Mouse (Mus musculus): Measurements from ENCODE around the gene Arhgef11.

The Arhgef11 gene

GRCm38 (mm10) chr3:87761408-87762375 lies 144.3 kb downstream of the Arhgef11 start:
- no peak for DNase-seq (ENCODE audit: inconsistent ontology term)

- no peak for DNase-seq (ENCODE audit: inconsistent ontology term)
These were observed 145.8 kb downstream of the Arhgef11 start for GRCm38 (mm10) chr3:87763202-87763601.

GRCm38 (mm10) chr3:87763683-87764289 lies 146.4 kb downstream of the Arhgef11 start:
- peak; percentile 74 for DNase-seq (ENCODE audit: inconsistent ontology term)

- peak; percentile 25 for DNase-seq (ENCODE audit: inconsistent ontology term)
These were observed 147.1 kb downstream of the Arhgef11 start for GRCm38 (mm10) chr3:87764506-87764905.

GRCm38 (mm10) chr3:87765091-87765490 lies 147.7 kb downstream of the Arhgef11 start:
- DNase-seq (ENCODE audit: inconsistent ontology term) = peak; percentile 65

GRCm38 (mm10) chr3:87765631-87766283 lies 148.4 kb downstream of the Arhgef11 start:
- no peak for DNase-seq (ENCODE audit: inconsistent ontology term)

- DNase-seq (ENCODE audit: inconsistent ontology term) = no peak
These were observed 148.9 kb downstream of the Arhgef11 start for GRCm38 (mm10) chr3:87766284-87766667.

- no peak for DNase-seq (ENCODE audit: inconsistent ontology term)
These were observed 150.4 kb downstream of the Arhgef11 start for GRCm38 (mm10) chr3:87767764-87768163.

- no peak for DNase-seq (ENCODE audit: inconsistent ontology term)
These were observed 151.1 kb downstream of the Arhgef11 start for GRCm38 (mm10) chr3:87768431-87768830.

- peak; percentile 88 for DNase-seq (ENCODE audit: inconsistent ontology term)
These were observed 151.5 kb downstream of the Arhgef11 start for GRCm38 (mm10) chr3:87768844-87769243.

- no peak for DNase-seq (ENCODE audit: inconsistent ontology term)
These were observed 152.1 kb downstream of the Arhgef11 start for GRCm38 (mm10) chr3:87769506-87769905.

GRCm38 (mm10) chr3:87770280-87770679 lies 152.9 kb downstream of the Arhgef11 start:
- no peak for DNase-seq (ENCODE audit: inconsistent ontology term)

GRCm38 (mm10) chr3:87771088-87771487 lies 153.7 kb downstream of the Arhgef11 start:
- DNase-seq (ENCODE audit: inconsistent ontology term) = no peak

GRCm38 (mm10) chr3:87778283-87778682 lies 160.9 kb downstream of the Arhgef11 start:
- no peak for DNase-seq (ENCODE audit: inconsistent ontology term)

- DNase-seq (ENCODE audit: inconsistent ontology term) = no peak
These were observed 161.7 kb downstream of the Arhgef11 start for GRCm38 (mm10) chr3:87779086-87779485.

GRCm38 (mm10) chr3:87783282-87784023 lies 166.1 kb downstream of the Arhgef11 start:
- DNase-seq (ENCODE audit: inconsistent ontology term) = no peak

GRCm38 (mm10) chr3:87785156-87785555 lies 167.8 kb downstream of the Arhgef11 start:
- DNase-seq (ENCODE audit: inconsistent ontology term) = no peak

GRCm38 (mm10) chr3:87785626-87786214 lies 168.4 kb downstream of the Arhgef11 start:
- DNase-seq (ENCODE audit: inconsistent ontology term) = peak; percentile 51
